Mouse (Mus musculus): ENCODE measurements around the gene Actn4. TPM values are rescaled to one million over a fixed set of nuclear protein-coding genes. Genes with fewer than 3 reads are reported as not detected.
A peak's percentile ranks its signal among the peaks of the same experiment; 100 is the strongest.
"Not testable (repeated sequence)": the region's sequence is repeated elsewhere in the genome, so short reads cannot be mapped to it uniquely, and the experiment has no call there.

The Actn4 gene
- polyA plus RNA-seq, 1 experiment from 2014 or later, result 134 TPM

- H3K36me3 ChIP-seq (ENCODE audit: control insufficient read depth, insufficient read depth, low read length), result peaks cover 22% of the 10 kb centered on the region
- 85% methylated on average over 8 of the region's 8 CpGs for WGBS
- ATAC-seq (ENCODE audit: low FRiP score), result no peak
Measured at GRCm38 (mm10) chr7:28973025-28973424, 10.9 kb upstream of the Actn4 start.

GRCm38 (mm10) chr7:28972542-28972985, 10.4 kb upstream of the Actn4 start:
- Histone ChIP-seq H3K9me3 (ENCODE audit: control insufficient read depth, low read length) (no peaks in the 10 kb centered on the region), H3K36me3 (ENCODE audit: control insufficient read depth, insufficient read depth, low read length) (peaks cover 19% of the 10 kb centered on the region), H3K9ac (ENCODE audit: low read depth, low read length) (no peak overlapping the region), H3K4me3 (ENCODE audit: low read depth, low read length) (no peak overlapping the region), H3K4me1 (replicated peaks; ENCODE audit: control insufficient read depth, insufficient read depth, low read length) (no peaks in the 10 kb centered on the region), H3K4me2 (replicated peaks; ENCODE audit: low read depth, low read length) (no peak overlapping the region), H3K27me3 (ENCODE audit: control insufficient read depth, insufficient read depth, low read length) (no peaks in the 10 kb centered on the region), H3K27ac (ENCODE audit: low read depth, low read length) (no peak overlapping the region)
- WGBS, result 71% methylated on average over 8 of the region's 8 CpGs
- DNase-seq (ENCODE audit: low spot score), result peak; percentile 87
- ATAC-seq (ENCODE audit: low FRiP score), result no peak; the same call in 1 of the 2 replicates

More at GRCm38 (mm10) chr7:28973025-28973424, 10.9 kb upstream of the Actn4 start:
- Histone ChIP-seq H3K9me3 (ENCODE audit: control insufficient read depth, low read length) (no peaks in the 10 kb centered on the region), H3K27me3 (ENCODE audit: control insufficient read depth, insufficient read depth, low read length) (no peaks in the 10 kb centered on the region), H3K9ac (ENCODE audit: low read depth, low read length) (no peak overlapping the region), H3K4me2 (replicated peaks; ENCODE audit: low read depth, low read length) (no peak overlapping the region), H3K27ac (ENCODE audit: low read depth, low read length) (no peak overlapping the region), H3K4me3 (ENCODE audit: low read depth, low read length) (no peak overlapping the region), H3K4me1 (replicated peaks; ENCODE audit: control insufficient read depth, insufficient read depth, low read length) (no peaks in the 10 kb centered on the region)
- DNase-seq (ENCODE audit: low spot score), result peak; percentile 27

DNA sequence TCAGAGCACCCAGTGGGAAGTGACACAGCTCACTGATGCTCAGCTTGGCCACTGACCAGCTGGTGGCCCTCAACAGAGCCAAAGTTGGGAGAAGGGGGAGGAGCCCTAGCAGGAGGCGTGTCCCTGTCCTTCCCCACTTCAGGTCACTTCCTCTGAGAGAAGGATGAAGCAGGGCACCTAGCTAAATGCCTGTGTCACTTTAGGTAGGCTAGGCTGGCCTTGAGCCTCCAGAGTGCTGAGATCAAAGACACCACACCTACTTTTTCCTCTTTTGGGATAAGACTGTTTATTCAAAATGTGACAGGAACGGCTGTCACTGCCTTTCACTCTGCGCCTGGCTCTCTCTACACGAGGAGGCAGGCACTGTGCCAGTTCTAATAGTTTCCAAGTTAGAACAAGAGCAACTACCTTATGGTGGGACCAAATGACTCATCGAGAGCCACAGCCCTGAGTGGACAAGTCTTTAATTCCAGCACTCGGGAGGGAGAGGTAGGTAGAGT, 9.7 kb upstream of the Actn4 start:
- WGBS, result 89% methylated on average over 6 of the region's 6 CpGs
- H3K9ac ChIP-seq (ENCODE audit: low read depth, low read length), result no peak overlapping the region
- no peaks in the 10 kb centered on the region for H3K4me1 ChIP-seq (replicated peaks; ENCODE audit: control insufficient read depth, insufficient read depth, low read length)
- H3K27me3 ChIP-seq (ENCODE audit: control insufficient read depth, insufficient read depth, low read length), result no peaks in the 10 kb centered on the region
- H3K27ac ChIP-seq (ENCODE audit: low read depth, low read length), result no peak overlapping the region
- no peaks in the 10 kb centered on the region for H3K9me3 ChIP-seq (ENCODE audit: control insufficient read depth, low read length)
- DNase-seq (ENCODE audit: low spot score) (no peak), ATAC-seq (ENCODE audit: low FRiP score) (no peak)
- peaks cover 14% of the 10 kb centered on the region for H3K36me3 ChIP-seq (ENCODE audit: control insufficient read depth, insufficient read depth, low read length)
- no peak overlapping the region for H3K4me2 ChIP-seq (replicated peaks; ENCODE audit: low read depth, low read length)
- H3K4me3 ChIP-seq (ENCODE audit: low read depth, low read length), result no peak overlapping the region

DNA sequence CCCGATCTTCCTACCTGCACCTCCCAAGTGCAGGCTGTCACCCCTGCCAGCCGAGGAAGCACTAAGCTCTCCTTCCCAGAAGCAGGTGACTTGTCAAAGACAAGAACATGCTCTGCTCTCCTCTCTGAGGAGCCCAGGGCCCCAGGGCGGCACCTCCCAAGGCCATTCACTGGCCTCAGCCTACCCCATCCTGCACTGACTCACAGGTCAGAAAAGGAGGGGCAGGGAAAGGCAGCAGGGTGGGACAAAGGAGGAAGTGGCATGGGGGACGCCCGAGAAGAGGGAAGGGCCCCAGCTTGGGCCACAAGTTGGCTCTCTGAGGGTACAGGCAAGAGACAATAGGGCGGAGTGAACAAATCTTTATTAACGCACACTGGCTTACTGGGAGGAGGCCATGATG, 8.9 kb upstream of the Actn4 start:
- WGBS, result 87% methylated on average over 7 of the region's 7 CpGs
- no peak overlapping the region for H3K4me3 ChIP-seq (ENCODE audit: low read depth, low read length)

DNA sequence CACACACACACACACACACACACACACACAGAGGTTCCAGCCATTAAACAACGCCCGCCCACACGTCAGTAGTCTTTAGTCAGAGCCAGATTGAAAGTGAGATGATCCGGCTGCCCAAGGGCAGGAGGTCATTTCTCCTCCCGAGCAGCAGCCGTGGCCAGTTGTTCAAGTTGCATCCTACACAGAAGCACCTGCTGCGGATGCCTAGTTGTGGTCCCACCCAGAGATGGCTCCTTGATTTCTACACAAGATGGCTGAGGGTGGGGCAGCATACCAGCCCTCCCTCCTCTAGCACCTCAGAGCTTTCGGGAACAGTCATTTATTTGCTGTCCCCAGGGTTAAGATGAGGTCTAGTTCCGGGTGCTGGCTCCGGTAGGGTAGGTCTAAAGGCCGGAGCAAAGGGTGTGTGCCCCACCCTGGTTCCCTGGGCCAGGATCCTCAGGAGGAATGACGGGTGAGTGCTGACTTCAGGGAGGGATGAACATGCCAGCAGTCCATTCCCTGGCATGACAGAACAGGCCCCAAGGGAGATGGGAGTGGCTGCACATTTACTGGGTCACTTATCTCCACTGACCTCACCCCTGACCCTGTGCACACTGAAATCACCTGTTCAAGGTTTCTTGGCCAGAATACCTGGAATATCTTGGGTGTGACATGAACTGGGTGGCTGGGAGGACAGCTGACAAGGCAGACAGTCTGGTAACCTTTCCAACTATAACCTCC, 7.7 kb upstream of the Actn4 start:
- Histone ChIP-seq H3K4me2 (replicated peaks; ENCODE audit: low read depth, low read length) (no peak overlapping the region), H3K27ac (ENCODE audit: low read depth, low read length) (no peak overlapping the region), H3K36me3 (ENCODE audit: control insufficient read depth, insufficient read depth, low read length) (peaks cover 9% of the 10 kb centered on the region; the same call in 1 of the 2 replicates), H3K9me3 (ENCODE audit: control insufficient read depth, low read length) (no peaks in the 10 kb centered on the region), H3K4me1 (replicated peaks; ENCODE audit: control insufficient read depth, insufficient read depth, low read length) (no peaks in the 10 kb centered on the region), H3K4me3 (ENCODE audit: low read depth, low read length) (no peak overlapping the region), H3K27me3 (ENCODE audit: control insufficient read depth, insufficient read depth, low read length) (no peaks in the 10 kb centered on the region), H3K9ac (ENCODE audit: low read depth, low read length) (no peak overlapping the region)
- 75% methylated on average over 12 of the region's 12 CpGs for WGBS
- no peak for DNase-seq (ENCODE audit: low spot score)
- no peak for ATAC-seq (ENCODE audit: low FRiP score)

More for the DNA sequence above, 8.9 kb upstream of the Actn4 start:
- H3K27me3 ChIP-seq (ENCODE audit: control insufficient read depth, insufficient read depth, low read length), result no peaks in the 10 kb centered on the region
- ATAC-seq (ENCODE audit: low FRiP score) (no peak), DNase-seq (ENCODE audit: low spot score) (no peak)
- H3K9ac ChIP-seq (ENCODE audit: low read depth, low read length), result no peak overlapping the region
- H3K27ac ChIP-seq (ENCODE audit: low read depth, low read length), result no peak overlapping the region
- no peak overlapping the region for H3K4me2 ChIP-seq (replicated peaks; ENCODE audit: low read depth, low read length)
- H3K4me1 ChIP-seq (replicated peaks; ENCODE audit: control insufficient read depth, insufficient read depth, low read length), result no peaks in the 10 kb centered on the region
- peaks cover 10% of the 10 kb centered on the region; the same call in 1 of the 2 replicates for H3K36me3 ChIP-seq (ENCODE audit: control insufficient read depth, insufficient read depth, low read length)
- no peaks in the 10 kb centered on the region for H3K9me3 ChIP-seq (ENCODE audit: control insufficient read depth, low read length)

- ATAC-seq (ENCODE audit: low FRiP score) (no peak), DNase-seq (ENCODE audit: low spot score) (no peak)
- Histone ChIP-seq H3K27ac (ENCODE audit: low read depth, low read length) (no peak overlapping the region), H3K27me3 (ENCODE audit: control insufficient read depth, insufficient read depth, low read length) (no peaks in the 10 kb centered on the region), H3K4me2 (replicated peaks; ENCODE audit: low read depth, low read length) (no peak overlapping the region), H3K4me1 (replicated peaks; ENCODE audit: control insufficient read depth, insufficient read depth, low read length) (no peaks in the 10 kb centered on the region), H3K36me3 (ENCODE audit: control insufficient read depth, insufficient read depth, low read length) (peaks cover 6% of the 10 kb centered on the region; the same call in 1 of the 2 replicates), H3K4me3 (ENCODE audit: low read depth, low read length) (no peak overlapping the region), H3K9ac (ENCODE audit: low read depth, low read length) (no peak overlapping the region), H3K9me3 (ENCODE audit: control insufficient read depth, low read length) (no peaks in the 10 kb centered on the region)
- WGBS, result 93% methylated on average over 1 of the region's 1 CpGs
Measured at GRCm38 (mm10) chr7:28969271-28969670, 7.1 kb upstream of the Actn4 start.

DNA sequence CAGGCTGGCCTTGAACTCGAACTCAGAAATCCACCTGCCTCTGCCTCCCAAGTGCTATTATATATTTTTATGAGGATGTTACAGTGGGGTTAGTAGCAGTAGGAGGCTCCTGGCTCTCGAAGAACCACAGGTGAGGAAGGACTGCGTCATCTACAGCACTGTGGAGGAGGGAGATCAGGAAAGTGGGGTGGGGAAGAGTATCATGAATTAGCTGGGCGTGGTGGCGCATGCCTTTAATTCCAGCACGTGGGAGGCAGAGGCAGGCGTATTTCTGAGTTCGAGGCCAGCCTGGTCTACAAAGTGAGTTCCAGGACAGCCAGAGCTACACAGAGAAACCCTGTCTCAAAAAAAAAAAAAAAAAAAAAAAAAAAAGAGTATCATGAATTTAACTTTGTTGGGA, 6.0 kb upstream of the Actn4 start:
- WGBS, result 93% methylated on average over 8 of the region's 8 CpGs
- not testable (repeated sequence) for H3K36me3 ChIP-seq (ENCODE audit: control insufficient read depth, insufficient read depth, low read length); H3K4me1 ChIP-seq (replicated peaks; ENCODE audit: control insufficient read depth, insufficient read depth, low read length); H3K4me2 ChIP-seq (replicated peaks; ENCODE audit: low read depth, low read length); H3K9me3 ChIP-seq (ENCODE audit: control insufficient read depth, low read length); H3K9ac ChIP-seq (ENCODE audit: low read depth, low read length); H3K27ac ChIP-seq (ENCODE audit: low read depth, low read length); H3K27me3 ChIP-seq (ENCODE audit: control insufficient read depth, insufficient read depth, low read length); H3K4me3 ChIP-seq (ENCODE audit: low read depth, low read length); DNase-seq (ENCODE audit: low spot score); ATAC-seq (ENCODE audit: low FRiP score)

DNA sequence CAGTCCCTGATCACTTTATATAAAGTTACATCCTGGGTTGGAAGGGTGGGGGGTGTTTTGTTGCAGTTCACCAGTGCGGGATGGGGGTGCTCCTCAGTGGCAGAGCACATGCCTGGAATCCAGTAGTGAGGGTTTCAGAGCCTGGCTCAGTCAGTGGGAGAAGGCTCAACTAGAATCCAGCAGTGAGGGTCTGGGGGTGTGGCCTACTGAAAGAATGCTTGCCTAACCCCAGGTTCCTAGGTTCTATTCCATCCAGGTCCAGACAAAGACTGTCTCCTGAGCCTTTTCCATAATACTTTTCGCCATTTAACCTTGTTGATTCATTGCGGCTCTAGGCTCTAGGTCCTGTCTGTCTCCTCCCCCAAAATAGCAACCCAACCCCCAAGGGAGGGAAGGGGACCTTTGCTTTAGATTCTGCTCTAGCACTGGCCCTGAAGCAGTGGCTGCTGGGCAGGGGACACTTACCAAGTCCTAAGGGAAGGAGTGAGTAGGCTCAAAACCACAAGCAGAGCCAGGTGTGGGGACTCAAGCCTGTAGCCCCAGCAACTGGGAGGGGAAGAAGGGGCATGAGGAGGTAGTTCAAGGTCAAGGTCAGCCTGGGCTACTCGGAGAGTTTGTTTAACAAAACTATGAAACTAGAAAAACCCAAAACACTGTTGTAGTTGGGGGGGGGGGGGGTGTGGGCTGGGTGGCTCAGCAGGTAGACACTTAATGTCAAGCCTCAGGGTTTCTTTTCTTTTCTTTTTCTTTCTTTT, 4.8 kb upstream of the Actn4 start:
- H3K27ac ChIP-seq (ENCODE audit: low read depth, low read length), result no peak overlapping the region
- 73% methylated on average over 4 of the region's 4 CpGs for WGBS
- no peaks in the 10 kb centered on the region for H3K36me3 ChIP-seq (ENCODE audit: control insufficient read depth, insufficient read depth, low read length)
- H3K4me2 ChIP-seq (replicated peaks; ENCODE audit: low read depth, low read length), result no peak overlapping the region
- DNase-seq (ENCODE audit: low spot score), result no peak
- H3K4me3 ChIP-seq (ENCODE audit: low read depth, low read length), result no peak overlapping the region
- no peaks in the 10 kb centered on the region for H3K9me3 ChIP-seq (ENCODE audit: control insufficient read depth, low read length)
- H3K4me1 ChIP-seq (replicated peaks; ENCODE audit: control insufficient read depth, insufficient read depth, low read length), result no peaks in the 10 kb centered on the region
- no peaks in the 10 kb centered on the region for H3K27me3 ChIP-seq (ENCODE audit: control insufficient read depth, insufficient read depth, low read length)
- H3K9ac ChIP-seq (ENCODE audit: low read depth, low read length), result no peak overlapping the region
- ATAC-seq (ENCODE audit: low FRiP score), result no peak

Measured in hindbrain, embryonic 11.5 days (tissue).